Mouse (Mus musculus) cerebellum, adult 8-10 months (tissue): ENCODE measurements around the gene Trim11.
A peak's percentile ranks its signal among the peaks of the same experiment; 100 is the strongest.

Experiments used
- DNase-seq: peaks from one replicate; pipeline ENCODE4 v3.0.0; 2022

The Trim11 gene

GRCm38 (mm10) chr11:58981541-58982447 lies 3.9 kb downstream of the Trim11 start:
- DNase-seq, result no peak

- no peak for DNase-seq
These were observed 4.7 kb downstream of the Trim11 start for GRCm38 (mm10) chr11:58982471-58983097.

GRCm38 (mm10) chr11:58983691-58984341 lies 5.9 kb downstream of the Trim11 start:
- no peak for DNase-seq

- DNase-seq, result no peak
These were observed 6.8 kb downstream of the Trim11 start for GRCm38 (mm10) chr11:58984657-58985056.

DNA sequence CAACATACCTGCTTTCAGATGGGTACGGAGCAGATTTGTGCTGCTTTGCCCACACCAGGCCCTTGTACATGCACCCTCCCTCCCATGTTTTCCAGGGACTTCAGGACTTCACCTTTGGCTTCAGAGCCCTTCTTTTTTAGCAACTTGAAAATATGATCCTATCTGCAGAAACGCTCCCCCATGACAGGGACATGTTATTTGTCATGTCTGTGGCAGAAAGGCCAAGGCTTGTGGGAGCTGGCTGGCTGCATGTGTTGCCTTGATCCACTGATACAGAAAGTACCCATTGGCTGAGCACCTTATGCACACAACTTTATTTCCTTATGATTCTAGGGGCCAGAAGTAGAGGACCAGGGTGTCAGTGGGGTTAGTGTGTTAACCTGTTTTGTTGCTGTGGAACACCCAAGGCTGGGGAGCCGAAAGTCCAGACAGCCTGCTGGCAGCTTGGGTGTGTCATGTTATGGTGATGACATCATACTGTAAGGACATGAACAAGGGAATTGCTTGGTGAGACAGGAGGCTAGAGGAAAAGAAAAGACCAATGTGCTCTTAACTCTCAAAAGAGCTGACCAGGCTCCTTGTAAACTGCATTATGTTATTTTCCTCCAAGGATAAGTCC lies 7.5 kb downstream of the Trim11 start:
- no peak for DNase-seq

- no peak for DNase-seq
These were observed 11.3 kb downstream of the Trim11 start for GRCm38 (mm10) chr11:58989166-58989565.

DNA sequence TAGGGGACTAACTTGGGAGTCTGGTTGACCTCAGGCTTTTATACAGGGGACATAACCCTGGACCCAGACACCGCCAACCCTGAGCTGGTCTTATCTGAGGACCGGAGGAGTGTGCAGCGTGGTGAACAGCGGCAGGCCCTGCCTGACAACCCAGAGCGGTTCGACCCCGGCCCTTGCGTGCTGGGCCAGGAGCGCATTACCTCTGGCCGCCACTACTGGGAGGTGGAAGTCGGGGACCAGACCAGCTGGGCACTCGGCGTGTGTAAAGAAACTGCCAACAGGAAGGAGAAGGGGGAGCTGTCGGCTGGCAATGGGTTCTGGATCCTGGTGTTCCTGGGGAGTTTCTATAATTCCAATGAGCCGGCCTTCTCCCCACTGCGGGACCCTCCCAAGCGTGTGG lies 12.2 kb downstream of the Trim11 start:
- no peak for DNase-seq

GRCm38 (mm10) chr11:58990794-58991193 lies 12.9 kb downstream of the Trim11 start:
- no peak for DNase-seq

- DNase-seq, result no peak
These were observed 14.0 kb downstream of the Trim11 start for GRCm38 (mm10) chr11:58991911-58992310.

GRCm38 (mm10) chr11:58993091-58993670 lies 15.3 kb downstream of the Trim11 start:
- no peak for DNase-seq

DNA sequence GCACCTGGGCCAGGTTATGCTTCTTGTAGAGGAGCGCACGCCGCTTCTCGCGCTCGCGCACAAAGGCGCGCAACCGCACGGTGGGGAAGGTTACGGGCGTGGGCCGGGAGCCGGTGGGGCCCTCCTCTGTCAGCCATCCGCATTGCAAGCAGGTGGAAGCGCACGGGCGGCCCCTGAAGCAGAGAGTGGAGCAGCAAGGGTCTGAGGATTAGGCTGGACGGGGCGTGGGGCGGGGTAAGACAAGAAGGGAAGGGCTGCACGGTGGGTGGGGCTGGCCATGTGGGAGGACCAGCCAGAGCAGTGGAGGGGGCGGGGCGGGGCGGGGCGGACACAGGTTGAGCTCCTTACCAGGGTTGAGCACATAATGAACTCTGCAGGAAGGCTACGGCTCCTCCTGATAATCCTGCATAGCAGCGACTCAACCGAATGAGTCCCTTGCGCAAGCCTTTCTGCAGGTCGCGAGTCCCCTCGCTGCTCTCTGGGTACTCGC lies 16.5 kb downstream of the Trim11 start:
- peak; percentile 40 for DNase-seq

GRCm38 (mm10) chr11:58995061-58995806 lies 17.3 kb downstream of the Trim11 start:
- DNase-seq, result no peak

GRCm38 (mm10) chr11:58995807-58996370 lies 18.0 kb downstream of the Trim11 start:
- DNase-seq, result no peak

DNA sequence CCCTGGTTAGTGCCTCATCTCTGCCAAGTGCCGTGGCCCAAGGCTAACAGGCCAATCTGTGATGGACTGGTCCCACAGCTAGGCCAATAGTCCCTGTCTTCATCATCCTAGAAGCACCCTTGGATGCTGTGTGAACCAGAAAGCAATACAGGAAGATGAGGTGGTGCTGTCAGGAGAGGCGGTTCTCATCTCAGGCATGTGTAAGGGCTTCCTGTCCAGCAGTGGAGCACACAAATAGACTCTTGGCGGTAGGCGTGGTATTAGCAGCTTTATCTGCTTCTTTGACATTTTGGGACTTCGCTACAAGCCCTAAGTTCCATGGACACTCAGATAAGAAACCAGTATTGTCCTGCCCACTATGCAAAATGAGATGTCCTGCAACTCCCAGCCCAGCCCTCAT lies 19.6 kb downstream of the Trim11 start:
- no peak for DNase-seq

- no peak for DNase-seq
These were observed 21.3 kb downstream of the Trim11 start for GRCm38 (mm10) chr11:58999158-58999557.

DNA sequence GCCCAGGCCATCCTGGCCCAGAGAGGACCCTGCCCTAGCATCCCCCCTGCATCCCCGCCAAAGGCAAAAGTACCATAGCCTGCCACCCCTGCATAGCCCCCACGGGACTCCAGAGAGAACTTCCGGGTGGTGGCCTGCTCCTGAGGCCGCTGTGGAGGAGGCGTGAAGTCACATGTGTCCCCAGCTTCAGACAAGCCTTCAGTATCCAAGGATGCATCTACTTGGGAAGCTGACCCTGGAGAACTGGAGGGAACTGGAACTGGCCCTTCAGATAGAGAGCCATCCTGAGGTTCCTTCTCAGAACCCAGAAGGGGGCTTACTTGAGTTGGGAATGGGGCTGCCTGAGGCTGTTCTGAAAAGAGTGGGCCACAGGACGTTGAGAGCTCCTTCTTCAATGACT lies 21.9 kb downstream of the Trim11 start:
- no peak for DNase-seq

GRCm38 (mm10) chr11:59000635-59001034 lies 22.7 kb downstream of the Trim11 start:
- no peak for DNase-seq

- DNase-seq, result no peak
These were observed 24.6 kb downstream of the Trim11 start for GRCm38 (mm10) chr11:59002327-59003079.

- DNase-seq, result peak; percentile 16
These were observed 37.2 kb downstream of the Trim11 start for GRCm38 (mm10) chr11:59015052-59015451.

DNA sequence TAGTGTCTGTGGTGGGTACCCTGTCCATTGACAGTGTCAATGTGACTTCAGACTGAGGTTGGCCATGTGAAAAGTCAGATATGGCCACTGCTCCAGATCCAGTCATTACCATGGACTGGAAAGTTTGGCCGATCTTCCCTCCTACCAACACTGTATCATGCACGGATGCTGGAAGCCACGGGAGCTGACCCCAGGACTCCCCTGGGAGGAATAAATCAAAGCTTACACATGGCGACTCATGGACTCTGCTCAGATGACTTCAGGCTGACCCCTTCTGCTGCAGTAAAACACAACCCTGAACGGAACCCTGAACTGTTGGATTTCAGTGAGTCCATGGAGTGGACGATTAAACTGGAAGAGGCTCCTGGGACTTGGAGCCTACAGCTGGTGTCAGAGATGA lies 48.5 kb downstream of the Trim11 start:
- DNase-seq, result no peak

- no peak for DNase-seq
These were observed 51.1 kb downstream of the Trim11 start for GRCm38 (mm10) chr11:59029003-59029402.
